Mouse (Mus musculus) adipocyte (in vitro differentiated cells): Measurements from ENCODE around the gene Cfb.
"Not testable (repeated sequence)": the region's sequence is repeated elsewhere in the genome, so short reads cannot be mapped to it uniquely, and the experiment has no call there.

ENCODE experiments used
- DNase-seq: peaks from one replicate; pipeline ENCODE4 v3.0.0-alpha.2; 2016; ENCODE audit warnings: low spot score

Cfb gene

DNA sequence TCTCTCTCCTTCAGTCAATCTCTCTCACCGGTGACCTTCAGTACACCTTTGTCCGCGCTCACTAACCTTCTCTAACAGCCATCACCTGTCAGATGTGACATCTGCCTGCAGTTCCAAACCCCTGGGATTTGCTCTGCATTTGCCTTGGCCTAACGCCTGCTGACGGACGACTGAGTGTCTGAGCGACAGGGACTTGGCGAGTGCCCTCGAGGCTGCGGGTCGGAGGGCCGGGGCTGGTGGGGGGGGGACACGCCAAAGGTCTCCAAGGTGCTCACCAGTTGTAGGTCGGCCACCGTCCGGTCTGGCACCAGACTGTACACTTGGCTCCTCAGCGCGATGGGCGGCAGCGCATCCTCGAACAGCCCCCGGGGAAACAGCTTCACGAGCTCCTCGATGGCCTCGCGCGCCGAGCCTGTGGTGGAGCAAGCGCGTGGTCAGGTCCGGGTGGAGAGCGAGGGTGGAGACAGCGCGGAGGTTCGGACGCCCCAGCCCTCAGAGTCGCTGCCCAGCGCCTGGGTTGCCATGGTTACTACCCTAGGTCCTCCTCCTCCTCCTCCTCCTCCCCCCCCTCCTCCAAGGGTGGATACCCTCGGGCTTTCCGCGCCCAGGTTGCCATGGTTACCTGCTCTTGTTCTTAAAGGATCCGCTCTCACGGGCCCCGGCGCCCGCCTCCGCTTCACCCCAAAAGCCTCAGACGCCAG lies 26.0 kb downstream of the Cfb start:
- peak; percentile 33 for DNase-seq

GRCm38 (mm10) chr17:34830776-34831175 lies 31.5 kb downstream of the Cfb start:
- DNase-seq = not testable (repeated sequence)

DNA sequence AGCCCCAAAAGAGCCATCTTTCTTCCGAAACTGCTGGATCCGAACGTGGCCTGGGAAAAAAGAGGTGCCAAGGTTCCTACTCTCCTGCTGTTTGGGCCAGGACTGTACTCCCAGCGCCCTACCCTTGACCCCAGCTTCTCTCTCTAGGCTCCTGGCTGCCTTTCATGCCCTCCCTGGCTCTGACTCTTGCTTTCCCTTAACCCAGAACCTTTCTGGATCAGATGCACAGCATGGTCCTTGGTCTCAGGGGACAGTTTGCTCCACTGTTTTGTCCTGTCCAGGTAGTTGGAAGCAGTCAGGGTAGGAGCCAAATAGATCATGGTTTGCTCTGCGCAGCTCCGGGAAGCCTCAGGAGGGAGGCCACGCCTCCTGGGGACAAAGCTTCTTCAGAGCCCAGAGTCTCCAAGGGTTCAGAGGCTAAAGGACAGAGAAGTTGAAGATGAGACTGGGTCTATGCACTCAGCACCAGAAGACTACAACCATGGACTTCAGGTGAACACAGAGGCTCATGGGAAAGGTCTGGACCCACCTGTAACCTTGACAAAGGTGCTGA lies 47.4 kb downstream of the Cfb start:
- DNase-seq = no peak

- peak; percentile 39 for DNase-seq
These were observed 48.6 kb downstream of the Cfb start for GRCm38 (mm10) chr17:34813747-34814146.

DNA sequence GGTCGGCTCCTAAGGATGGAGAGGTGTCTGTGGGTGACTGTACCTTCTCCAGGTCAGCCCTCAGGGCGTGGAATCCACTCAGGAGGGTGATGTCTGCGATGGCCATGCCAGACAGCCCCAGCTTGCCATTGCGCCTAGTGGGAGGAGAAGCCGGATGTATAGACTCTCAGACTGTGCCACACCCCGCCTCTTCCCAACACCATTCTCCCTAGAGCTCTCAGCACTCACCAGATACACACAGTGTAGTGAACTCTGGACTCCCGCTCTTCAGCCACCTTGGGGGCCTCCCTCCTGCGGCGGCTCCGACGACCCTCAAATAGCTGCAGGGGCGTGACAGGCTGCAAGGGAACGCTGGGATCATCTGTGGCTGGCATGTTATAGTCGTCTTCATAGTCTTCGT lies 51.0 kb downstream of the Cfb start:
- no peak for DNase-seq

DNA sequence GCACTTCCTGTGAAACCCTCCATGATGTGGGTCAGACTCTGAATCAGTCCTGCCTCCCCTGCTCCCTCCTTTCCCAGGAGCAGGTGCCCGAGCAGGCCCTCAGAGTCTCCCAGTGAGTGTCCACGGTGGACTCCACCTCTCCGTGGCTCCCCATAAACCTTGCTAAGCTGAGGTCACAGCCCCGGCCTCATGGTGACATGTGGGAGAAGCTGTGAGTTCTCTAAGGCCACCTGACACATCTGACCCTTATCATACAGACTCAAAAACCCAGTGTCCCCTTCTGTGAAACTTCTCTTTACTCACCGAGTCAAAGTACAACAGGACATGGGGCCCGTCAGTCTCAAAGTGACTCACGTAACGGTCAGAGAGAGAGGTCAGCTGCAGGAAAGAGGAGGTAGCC lies 51.5 kb downstream of the Cfb start:
- DNase-seq = not testable (repeated sequence)

GRCm38 (mm10) chr17:34810411-34810810 lies 51.9 kb downstream of the Cfb start:
- not testable (repeated sequence) for DNase-seq

DNA sequence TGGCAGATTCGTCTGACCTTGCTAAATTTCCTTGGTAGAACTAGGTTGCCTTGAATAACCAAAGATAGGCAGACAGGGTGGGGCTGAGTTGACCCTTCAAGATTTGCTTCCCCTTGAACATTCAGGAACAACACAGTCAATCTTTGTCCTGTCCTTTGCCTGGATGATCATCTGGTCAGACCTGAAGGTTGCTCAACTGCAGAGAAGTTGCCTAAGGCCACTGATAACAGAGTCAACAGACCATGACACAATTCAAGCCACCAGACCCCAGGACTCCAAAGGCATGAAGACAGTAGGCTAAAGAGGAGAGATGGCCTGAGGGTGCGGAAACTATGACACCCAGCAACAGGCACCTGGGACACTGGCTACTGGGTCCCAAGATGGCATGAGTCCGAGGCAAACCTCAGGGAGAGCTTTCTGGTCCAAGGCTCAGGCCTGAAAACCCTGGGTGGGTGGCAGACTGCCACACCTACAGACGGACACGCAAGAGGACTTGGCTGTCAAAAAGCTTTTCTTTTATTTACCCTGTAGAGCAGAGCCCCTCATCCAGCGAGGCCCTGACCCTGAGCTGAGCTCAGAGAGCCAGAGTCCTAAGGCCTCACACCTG lies 53.6 kb downstream of the Cfb start:
- DNase-seq = no peak

DNA sequence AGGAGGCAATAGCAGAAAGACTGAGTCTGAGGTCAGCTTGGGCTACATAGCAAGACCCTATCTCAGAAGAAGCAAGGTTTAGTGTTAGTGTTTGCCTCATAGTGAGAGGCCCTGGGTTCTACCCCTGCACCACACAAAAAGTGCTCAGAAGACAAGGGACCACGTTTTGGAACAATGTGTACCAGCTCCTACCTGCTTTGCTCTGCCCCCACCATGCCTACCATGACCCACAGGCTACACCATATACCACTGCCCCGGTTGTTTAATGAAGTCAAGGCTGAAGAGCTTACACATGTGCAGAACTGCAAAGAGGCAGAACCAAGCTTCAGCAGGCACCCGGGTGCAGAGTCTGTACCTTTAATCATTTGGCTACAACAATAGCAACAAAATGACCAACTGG lies 55.1 kb downstream of the Cfb start:
- no peak for DNase-seq
